Mouse (Mus musculus) cortical plate, adult 2 months (tissue): ENCODE data around the gene Espl1.

Experiments used
- CTCF ChIP-seq: fragments of 200-500 bp; IDR thresholded peaks from 2 replicates; pipeline ENCODE4 v1.5.1; 2011; ENCODE audit warnings: mild to moderate bottlenecking, control low read depth, low read length; ENCODE audit not compliant: insufficient read depth; ENCODE audit errors: extremely low read depth
- POLR2A ChIP-seq: fragments of 200-500 bp; IDR thresholded peaks from 2 replicates; pipeline ENCODE4 v1.6.1; 2011; ENCODE audit warnings: mild to moderate bottlenecking, low read length, control low read depth; ENCODE audit not compliant: insufficient read depth; ENCODE audit errors: extremely low read depth

DNA sequence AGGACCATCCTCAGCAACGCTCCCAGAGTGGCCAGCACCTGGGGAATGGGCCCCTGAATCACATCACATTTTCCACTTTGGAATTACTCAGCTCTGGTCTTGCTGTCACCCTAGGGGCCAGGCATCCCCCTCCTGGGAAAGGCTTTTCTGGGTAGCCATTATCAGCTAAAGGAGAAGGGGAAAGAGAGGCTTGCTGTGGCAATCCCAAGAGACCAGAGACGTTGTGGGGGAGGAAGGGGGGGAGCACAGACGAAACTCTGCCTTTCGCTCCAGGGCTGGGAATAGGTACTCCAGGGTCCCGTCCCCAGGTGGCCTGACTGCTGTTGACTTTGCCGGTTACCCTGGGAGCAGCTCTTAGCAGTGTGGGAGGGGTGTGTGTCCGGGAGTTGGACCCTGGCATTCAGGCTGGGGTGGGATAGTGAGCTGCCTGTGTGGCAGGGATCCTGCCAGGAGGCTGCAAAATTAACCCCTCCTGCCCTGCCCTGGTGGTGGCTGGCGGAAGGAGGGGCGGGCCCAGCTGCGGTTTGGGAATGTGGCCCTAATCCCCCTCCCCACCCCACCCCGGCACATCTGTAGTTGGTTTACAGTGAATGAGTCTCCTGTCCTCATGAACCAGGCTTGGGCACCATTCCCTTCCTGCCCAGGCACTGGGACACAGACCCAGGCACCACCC lies 37.3 kb upstream of the Espl1 start:
- no peak for TF ChIP-seq CTCF
- TF ChIP-seq POLR2A: no peak
